Mouse (Mus musculus) E14TG2a.4 (cell line): ENCODE data around the gene Vmn1r207-ps.
"Not testable (repeated sequence)": the region's sequence is repeated elsewhere in the genome, so short reads cannot be mapped to it uniquely, and the experiment has no call there.

Source experiments
- H3K27me3 ChIP-seq: 2 replicates; pipeline ENCODE4 v1.6.1; 2014; ENCODE audit warnings: low read length, control low read depth; ENCODE audit not compliant: insufficient read depth
- H3K36me3 ChIP-seq: 2 replicates; pipeline ENCODE4 v1.6.1; 2014; ENCODE audit warnings: low read length, control low read depth; ENCODE audit not compliant: insufficient read depth
- H3K4me1 ChIP-seq: replicated peaks from 2 replicates; pipeline ENCODE4 v1.6.1; 2014; ENCODE audit warnings: low read depth, low read length, control low read depth
- H3K4me3 ChIP-seq: replicated peaks from 2 replicates; pipeline ENCODE4 v1.5.1; 2014; ENCODE audit warnings: mild to moderate bottlenecking, low read length
- H3K9me3 ChIP-seq: 2 replicates; pipeline ENCODE4 v1.6.1; 2014; ENCODE audit warnings: low read length, control low read depth
- CTCF ChIP-seq: conservative IDR thresholded peaks from 2 replicates; pipeline ENCODE4 v1.5.1; 2014; ENCODE audit warnings: low read length
- NANOG ChIP-seq: IDR thresholded peaks from 2 replicates; pipeline ENCODE4 v1.6.1; 2014; ENCODE audit warnings: borderline replicate concordance, low read length, mixed read lengths
- POU5F1 ChIP-seq: IDR thresholded peaks from 2 replicates; pipeline ENCODE4 v1.6.1; 2014; ENCODE audit warnings: low read length, borderline replicate concordance

Gene Vmn1r207-ps

GRCm38 (mm10) chr13:22729529-22729928, at the start of gene Vmn1r207-ps:
TSS of gene Vmn1r207-ps (minus strand) at chr13:22729629.
- not testable (repeated sequence) for H3K4me1 ChIP-seq, H3K27me3 ChIP-seq, H3K36me3 ChIP-seq, H3K9me3 ChIP-seq, H3K4me3 ChIP-seq

DNA sequence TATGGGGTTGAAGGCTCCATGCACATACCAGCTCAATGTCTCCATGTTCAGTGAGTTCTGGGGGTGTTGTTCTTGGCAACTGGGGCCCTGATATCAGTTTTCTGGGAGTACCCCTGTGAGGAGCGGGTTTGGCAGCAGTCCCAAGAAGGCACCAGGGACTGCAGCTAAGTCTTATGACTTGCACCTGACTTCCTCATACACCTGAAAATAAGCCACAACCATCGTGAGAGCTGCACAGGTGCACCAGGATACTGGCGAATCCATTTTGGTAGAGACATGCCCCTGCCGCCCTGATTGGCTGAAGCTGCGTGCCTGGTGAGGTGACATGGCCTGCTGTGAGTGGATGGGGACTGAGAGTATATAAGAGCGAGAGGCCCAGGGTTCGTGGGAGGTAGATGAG, 47.9 kb upstream of the Vmn1r207-ps start, which contains the start of gene Vmn1r208:
Gene Vmn1r208 (minus strand): TSS at position 101 of the 400 bp plus-strand sequence.
- H3K36me3 ChIP-seq, H3K4me3 ChIP-seq, H3K27me3 ChIP-seq, H3K4me1 ChIP-seq: not testable (repeated sequence)
- H3K9me3 ChIP-seq = peaks cover 28% of the 10 kb centered on the region

DNA sequence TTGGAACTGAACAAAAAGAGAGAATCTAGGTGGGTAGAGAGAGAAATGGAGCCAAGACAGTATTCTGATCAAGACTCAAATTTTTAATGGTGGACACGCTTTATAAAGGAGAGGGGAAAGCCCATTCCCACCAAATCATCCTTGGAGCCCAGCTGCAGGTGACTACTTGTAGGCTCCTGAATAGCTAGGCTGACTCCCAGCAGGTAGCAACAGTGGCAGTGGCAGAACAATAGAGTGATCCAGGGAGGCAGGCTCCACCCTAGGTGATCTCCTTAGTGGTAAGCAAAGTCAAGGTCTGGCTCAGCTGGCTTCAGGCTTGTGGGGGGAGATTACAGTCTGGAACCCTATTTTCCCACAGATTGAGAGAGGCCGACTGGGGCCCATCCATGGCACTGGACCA, 42.2 kb upstream of the Vmn1r207-ps start:
- H3K4me1 ChIP-seq, H3K27me3 ChIP-seq, H3K36me3 ChIP-seq, H3K4me3 ChIP-seq: not testable (repeated sequence)
- peaks cover 17% of the 10 kb centered on the region for H3K9me3 ChIP-seq

DNA sequence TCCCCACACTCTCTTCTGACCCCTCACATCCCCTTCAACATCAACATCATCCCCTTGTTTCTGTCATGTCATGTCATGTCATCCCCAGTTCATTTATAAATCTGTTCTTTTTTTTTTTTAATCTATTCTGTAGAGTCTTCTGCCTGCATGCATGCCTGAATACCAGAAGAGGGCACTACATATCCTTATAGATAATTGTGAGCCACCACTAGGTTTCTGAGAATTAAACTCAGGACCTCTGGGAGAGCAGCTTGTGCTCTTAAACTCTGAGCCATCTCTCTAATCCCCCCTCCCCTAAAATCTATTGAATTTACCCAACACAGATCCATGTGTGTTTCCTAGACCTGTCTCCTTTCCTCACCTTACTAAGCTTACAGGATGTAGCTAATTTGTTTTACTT, 18.1 kb upstream of the Vmn1r207-ps start:
- TF ChIP-seq CTCF (no peak), NANOG (no peak), POU5F1 (no peak)
- H3K9me3 ChIP-seq = peaks cover 57% of the 10 kb centered on the region
- no peaks in the 10 kb centered on the region for H3K36me3 ChIP-seq
- H3K4me1 ChIP-seq = no peaks in the 10 kb centered on the region
- H3K27me3 ChIP-seq = no peaks in the 10 kb centered on the region
- H3K4me3 ChIP-seq = no peak overlapping the region

GRCm38 (mm10) chr13:22706947-22707346, 22.5 kb downstream of the Vmn1r207-ps start:
- H3K36me3 ChIP-seq, H3K4me1 ChIP-seq, H3K4me3 ChIP-seq, H3K27me3 ChIP-seq: not testable (repeated sequence)
- H3K9me3 ChIP-seq = peaks cover 38% of the 10 kb centered on the region
- TF ChIP-seq NANOG = peak; percentile 86

- not testable (repeated sequence) for H3K4me1 ChIP-seq, H3K4me3 ChIP-seq, H3K27me3 ChIP-seq, H3K36me3 ChIP-seq
- TF ChIP-seq NANOG = peak; percentile 29; the same call in 1 of the 2 replicates
- peaks cover 62% of the 10 kb centered on the region for H3K9me3 ChIP-seq
Measured at GRCm38 (mm10) chr13:22702951-22703350, 26.5 kb downstream of the Vmn1r207-ps start.
